Mouse (Mus musculus): ENCODE data around the gene Zfp950. TPM values are rescaled to one million over a fixed set of nuclear protein-coding genes. Genes with fewer than 3 reads are reported as not detected.
A peak's percentile ranks its signal among the peaks of the same experiment; 100 is the strongest.

Zfp950 gene
- polyA plus RNA-seq, 1 experiment from 2014 or later: 28.6 TPM

GRCm38 (mm10) chr19:61110184-61110583 is 30.5 kb downstream of the Zfp950 start:
- WGBS: 47% methylated on average over 2 of the region's 2 CpGs
- Histone ChIP-seq H3K36me3 (ENCODE audit: control insufficient read depth, insufficient read depth, low read length) (no peaks in the 10 kb centered on the region), H3K4me3 (ENCODE audit: low read depth, low read length) (no peak overlapping the region), H3K4me2 (ENCODE audit: low read depth) (no peak overlapping the region), H3K27me3 (ENCODE audit: control insufficient read depth, insufficient read depth, low read length) (no peaks in the 10 kb centered on the region), H3K27ac (ENCODE audit: low read depth, low read length) (no peak overlapping the region), H3K9me3 (ENCODE audit: control insufficient read depth, low read length) (no peaks in the 10 kb centered on the region), H3K9ac (ENCODE audit: low read length) (no peak overlapping the region), H3K4me1 (ENCODE audit: control insufficient read depth, insufficient read depth, low read length) (no peaks in the 10 kb centered on the region)
- ATAC-seq (ENCODE audit: insufficient read depth, low FRiP score, low TSS enrichment) (no peak), DNase-seq (ENCODE audit: low spot score) (no peak)

GRCm38 (mm10) chr19:61097764-61098163 is 42.9 kb downstream of the Zfp950 start:
- 25% methylated on average over 4 of the region's 4 CpGs for WGBS
- Histone ChIP-seq H3K4me2 (ENCODE audit: low read depth) (no peak overlapping the region), H3K9me3 (ENCODE audit: control insufficient read depth, low read length) (no peaks in the 10 kb centered on the region), H3K9ac (ENCODE audit: low read length) (no peak overlapping the region), H3K4me3 (ENCODE audit: low read depth, low read length) (no peak overlapping the region), H3K36me3 (ENCODE audit: control insufficient read depth, insufficient read depth, low read length) (no peaks in the 10 kb centered on the region), H3K4me1 (ENCODE audit: control insufficient read depth, insufficient read depth, low read length) (no peaks in the 10 kb centered on the region), H3K27me3 (ENCODE audit: control insufficient read depth, insufficient read depth, low read length) (no peaks in the 10 kb centered on the region), H3K27ac (ENCODE audit: low read depth, low read length) (no peak overlapping the region)
- ATAC-seq (ENCODE audit: insufficient read depth, low FRiP score, low TSS enrichment) (no peak), DNase-seq (ENCODE audit: low spot score) (no peak)

DNA sequence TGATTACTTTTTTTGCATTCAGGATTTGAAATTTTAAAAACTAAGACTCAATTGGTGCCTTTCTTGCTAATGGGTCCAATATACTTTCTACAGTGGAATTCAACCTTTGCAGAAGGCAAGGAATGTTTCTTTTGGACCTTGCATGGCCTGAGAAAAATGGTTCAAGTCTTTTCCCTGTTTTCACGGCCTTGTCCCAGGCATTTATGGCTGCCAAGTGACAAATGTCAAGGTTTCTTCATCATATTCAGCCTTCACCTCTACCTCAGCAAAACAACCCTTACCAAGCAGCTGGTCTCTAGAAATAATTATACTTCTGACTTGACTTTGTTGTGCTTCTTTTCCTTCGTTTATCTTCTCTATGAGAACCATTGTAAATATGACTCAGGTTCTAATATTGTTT is 43.9 kb downstream of the Zfp950 start:
- ATAC-seq (ENCODE audit: insufficient read depth, low FRiP score, low TSS enrichment) (no peak), DNase-seq (ENCODE audit: low spot score) (no peak)
- Histone ChIP-seq H3K27me3 (ENCODE audit: control insufficient read depth, insufficient read depth, low read length) (no peaks in the 10 kb centered on the region), H3K27ac (ENCODE audit: low read depth, low read length) (no peak overlapping the region), H3K4me3 (ENCODE audit: low read depth, low read length) (no peak overlapping the region), H3K4me2 (ENCODE audit: low read depth) (no peak overlapping the region), H3K9me3 (ENCODE audit: control insufficient read depth, low read length) (no peaks in the 10 kb centered on the region), H3K4me1 (ENCODE audit: control insufficient read depth, insufficient read depth, low read length) (no peaks in the 10 kb centered on the region), H3K9ac (ENCODE audit: low read length) (no peak overlapping the region), H3K36me3 (ENCODE audit: control insufficient read depth, insufficient read depth, low read length) (no peaks in the 10 kb centered on the region)
- WGBS: 81% methylated on average over 2 of the region's 2 CpGs

DNA sequence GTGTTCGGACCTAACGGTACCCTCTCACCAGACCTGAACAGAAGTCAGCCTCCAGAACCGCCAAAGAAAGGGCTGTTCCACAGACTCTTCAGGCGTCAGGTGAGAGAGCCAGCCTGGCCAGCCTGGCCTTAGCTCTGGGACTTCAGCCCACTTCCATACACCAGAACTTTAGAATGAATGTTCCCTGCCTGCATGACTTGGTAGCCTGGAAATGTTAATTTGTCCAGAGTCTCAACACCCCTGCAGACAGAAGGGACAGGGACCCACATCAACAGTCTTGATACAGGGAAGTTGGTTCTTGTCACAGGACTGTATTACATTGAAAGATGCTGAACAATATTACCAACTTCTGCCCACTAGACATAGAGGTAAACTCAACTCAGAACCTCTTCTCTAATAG is 50.1 kb downstream of the Zfp950 start:
- no peak overlapping the region for H3K4me3 ChIP-seq (ENCODE audit: low read depth, low read length)
- 94% methylated on average over 4 of the region's 4 CpGs for WGBS
- no peak for DNase-seq (ENCODE audit: low spot score)
- no peaks in the 10 kb centered on the region for H3K27me3 ChIP-seq (ENCODE audit: control insufficient read depth, insufficient read depth, low read length)
- no peak overlapping the region for H3K4me2 ChIP-seq (ENCODE audit: low read depth)
- H3K9ac ChIP-seq (ENCODE audit: low read length): no peak overlapping the region
- H3K36me3 ChIP-seq (ENCODE audit: control insufficient read depth, insufficient read depth, low read length): no peaks in the 10 kb centered on the region
- no peak for ATAC-seq (ENCODE audit: insufficient read depth, low FRiP score, low TSS enrichment)
- no peaks in the 10 kb centered on the region for H3K9me3 ChIP-seq (ENCODE audit: control insufficient read depth, low read length)
- no peaks in the 10 kb centered on the region for H3K4me1 ChIP-seq (ENCODE audit: control insufficient read depth, insufficient read depth, low read length)
- H3K27ac ChIP-seq (ENCODE audit: low read depth, low read length): no peak overlapping the region

DNA sequence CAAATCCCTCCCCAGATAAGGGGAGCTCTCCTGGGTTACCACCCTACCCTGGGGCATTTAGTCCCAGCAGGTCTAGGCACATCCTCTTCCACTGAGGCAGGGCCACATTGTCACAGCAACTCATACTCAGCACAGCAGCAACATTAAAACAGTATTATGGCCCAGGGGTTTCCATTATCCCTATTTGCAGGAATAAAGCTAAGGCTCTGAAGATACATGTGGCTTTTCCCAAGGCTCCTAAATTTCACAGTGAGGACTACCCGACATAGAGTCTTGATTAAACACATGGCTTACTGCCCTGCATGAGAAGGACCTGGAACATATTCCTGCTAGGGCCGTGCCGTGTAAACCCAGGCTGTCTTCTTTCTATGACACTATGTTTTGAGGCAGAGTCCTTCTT is 51.6 kb downstream of the Zfp950 start:
- Histone ChIP-seq H3K27me3 (ENCODE audit: control insufficient read depth, insufficient read depth, low read length) (no peaks in the 10 kb centered on the region), H3K4me3 (ENCODE audit: low read depth, low read length) (no peak overlapping the region), H3K9ac (ENCODE audit: low read length) (no peak overlapping the region), H3K36me3 (ENCODE audit: control insufficient read depth, insufficient read depth, low read length) (no peaks in the 10 kb centered on the region), H3K27ac (ENCODE audit: low read depth, low read length) (no peak overlapping the region), H3K9me3 (ENCODE audit: control insufficient read depth, low read length) (no peaks in the 10 kb centered on the region), H3K4me1 (ENCODE audit: control insufficient read depth, insufficient read depth, low read length) (no peaks in the 10 kb centered on the region), H3K4me2 (ENCODE audit: low read depth) (no peak overlapping the region)
- DNase-seq (ENCODE audit: low spot score) (no peak), ATAC-seq (ENCODE audit: insufficient read depth, low FRiP score, low TSS enrichment) (no peak)
- 95% methylated on average over 3 of the region's 3 CpGs for WGBS

- H3K9me3 ChIP-seq (ENCODE audit: control insufficient read depth, low read length): no peaks in the 10 kb centered on the region
Observed at GRCm38 (mm10) chr19:61087781-61088180, 52.9 kb downstream of the Zfp950 start.

GRCm38 (mm10) chr19:61085217-61085616 is 55.4 kb downstream of the Zfp950 start:
- no peak for ATAC-seq (ENCODE audit: insufficient read depth, low FRiP score, low TSS enrichment)
- no peaks in the 10 kb centered on the region for H3K4me1 ChIP-seq (ENCODE audit: control insufficient read depth, insufficient read depth, low read length)
- no peaks in the 10 kb centered on the region for H3K27me3 ChIP-seq (ENCODE audit: control insufficient read depth, insufficient read depth, low read length)
- 78% methylated on average over 2 of the region's 2 CpGs for WGBS
- no peak overlapping the region for H3K9ac ChIP-seq (ENCODE audit: low read length)
- no peak overlapping the region for H3K27ac ChIP-seq (ENCODE audit: low read depth, low read length)
- H3K9me3 ChIP-seq (ENCODE audit: control insufficient read depth, low read length): no peaks in the 10 kb centered on the region
- no peak for DNase-seq (ENCODE audit: low spot score)
- H3K4me2 ChIP-seq (ENCODE audit: low read depth): no peak overlapping the region
- H3K4me3 ChIP-seq (ENCODE audit: low read depth, low read length): no peak overlapping the region
- H3K36me3 ChIP-seq (ENCODE audit: control insufficient read depth, insufficient read depth, low read length): no peaks in the 10 kb centered on the region

More at GRCm38 (mm10) chr19:61087781-61088180, 52.9 kb downstream of the Zfp950 start:
- Histone ChIP-seq H3K27me3 (ENCODE audit: control insufficient read depth, insufficient read depth, low read length) (no peaks in the 10 kb centered on the region), H3K4me1 (ENCODE audit: control insufficient read depth, insufficient read depth, low read length) (no peaks in the 10 kb centered on the region), H3K27ac (ENCODE audit: low read depth, low read length) (no peak overlapping the region), H3K36me3 (ENCODE audit: control insufficient read depth, insufficient read depth, low read length) (no peaks in the 10 kb centered on the region), H3K9ac (ENCODE audit: low read length) (no peak overlapping the region), H3K4me2 (ENCODE audit: low read depth) (no peak overlapping the region), H3K4me3 (ENCODE audit: low read depth, low read length) (no peak overlapping the region)
- WGBS: 88% methylated on average over 1 of the region's 1 CpGs
- ATAC-seq (ENCODE audit: insufficient read depth, low FRiP score, low TSS enrichment) (no peak), DNase-seq (ENCODE audit: low spot score) (no peak)

DNA sequence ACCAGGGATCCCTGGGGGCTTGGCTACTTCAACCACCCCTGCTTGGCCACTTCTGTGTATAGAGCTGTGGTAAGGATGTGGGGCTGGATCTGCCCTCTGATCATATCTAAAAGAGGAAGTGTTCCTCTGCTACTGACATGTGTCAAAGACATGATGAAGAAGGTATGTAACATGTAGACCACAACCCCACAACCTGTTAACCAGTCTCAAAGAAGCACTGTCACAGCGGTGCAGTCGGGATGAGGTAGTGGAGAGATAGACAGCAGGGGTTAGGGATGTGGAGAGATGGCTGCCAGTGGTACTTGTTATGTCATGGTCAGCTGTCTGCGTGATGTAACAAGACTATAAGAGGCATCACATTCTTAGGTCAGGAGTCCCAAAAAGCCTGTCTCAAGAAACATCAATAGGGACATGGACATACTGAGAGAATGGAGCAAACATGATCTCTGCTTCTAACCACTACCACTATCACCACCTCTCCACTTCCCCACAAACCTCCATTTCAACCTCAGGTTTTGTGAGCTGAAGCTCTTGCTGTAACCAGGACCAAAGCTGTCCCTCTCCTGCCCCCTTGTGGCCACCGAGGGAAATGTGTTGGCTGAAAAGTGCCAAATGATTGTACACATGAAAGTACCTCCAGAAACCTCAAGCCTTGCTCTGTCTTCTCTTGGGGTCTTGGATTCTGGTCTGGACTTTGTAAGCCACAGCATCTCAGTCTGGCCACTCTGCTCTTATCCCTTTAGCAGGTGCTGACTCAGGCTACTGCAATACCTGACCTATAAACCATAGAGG is 56.3 kb downstream of the Zfp950 start:
- Histone ChIP-seq H3K4me2 (ENCODE audit: low read depth) (no peak overlapping the region), H3K27ac (ENCODE audit: low read depth, low read length) (no peak overlapping the region), H3K36me3 (ENCODE audit: control insufficient read depth, insufficient read depth, low read length) (no peaks in the 10 kb centered on the region), H3K9me3 (ENCODE audit: control insufficient read depth, low read length) (no peaks in the 10 kb centered on the region), H3K9ac (ENCODE audit: low read length) (no peak overlapping the region), H3K4me1 (ENCODE audit: control insufficient read depth, insufficient read depth, low read length) (no peaks in the 10 kb centered on the region), H3K27me3 (ENCODE audit: control insufficient read depth, insufficient read depth, low read length) (no peaks in the 10 kb centered on the region), H3K4me3 (ENCODE audit: low read depth, low read length) (no peak overlapping the region)
- ATAC-seq (ENCODE audit: insufficient read depth, low FRiP score, low TSS enrichment) (peak; percentile 45), DNase-seq (ENCODE audit: low spot score) (peak; percentile 87)
- 50% methylated on average over 4 of the region's 4 CpGs for WGBS

DNA sequence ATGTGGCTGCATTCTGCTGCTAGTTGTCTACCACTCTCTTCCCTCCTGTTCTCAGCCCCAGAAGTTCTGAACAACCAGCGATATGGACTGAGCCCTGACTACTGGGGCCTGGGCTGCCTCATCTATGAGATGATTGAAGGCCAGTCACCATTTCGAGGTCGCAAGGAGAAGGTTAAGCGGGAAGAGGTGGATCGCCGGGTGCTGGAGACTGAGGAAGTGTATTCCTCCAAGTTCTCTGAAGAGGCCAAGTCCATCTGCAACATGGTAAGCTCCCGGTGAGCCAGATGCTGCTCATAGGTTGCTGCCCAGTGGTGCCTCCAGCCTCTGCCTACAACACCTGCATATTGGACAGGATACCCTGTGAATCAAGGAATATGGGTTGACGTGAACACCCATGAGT is 57.6 kb downstream of the Zfp950 start:
- Histone ChIP-seq H3K27ac (ENCODE audit: low read depth, low read length) (no peak overlapping the region), H3K36me3 (ENCODE audit: control insufficient read depth, insufficient read depth, low read length) (no peaks in the 10 kb centered on the region), H3K4me2 (ENCODE audit: low read depth) (no peak overlapping the region), H3K9me3 (ENCODE audit: control insufficient read depth, low read length) (no peaks in the 10 kb centered on the region), H3K4me3 (ENCODE audit: low read depth, low read length) (no peak overlapping the region), H3K9ac (ENCODE audit: low read length) (no peak overlapping the region), H3K4me1 (ENCODE audit: control insufficient read depth, insufficient read depth, low read length) (no peaks in the 10 kb centered on the region), H3K27me3 (ENCODE audit: control insufficient read depth, insufficient read depth, low read length) (no peaks in the 10 kb centered on the region)
- DNase-seq (ENCODE audit: low spot score) (no peak), ATAC-seq (ENCODE audit: insufficient read depth, low FRiP score, low TSS enrichment) (no peak)
- 94% methylated on average over 8 of the region's 8 CpGs for WGBS
